Mouse (Mus musculus) CH12.LX (cell line): ENCODE measurements around the gene Pah.

Experiments used
- CTCF ChIP-seq, 2 experiments: IDR thresholded peaks in 1 of 2; conservative IDR thresholded peaks in 1 of 2; 2 replicates each; pipeline ENCODE4 v1.5.1; 2011 to 2012; ENCODE audit warnings: low read depth in 2 of 2, low read length in 2 of 2, improper control_type of control experiment in 1 of 2, inconsistent platforms in 1 of 2, mild to moderate bottlenecking in 1 of 2, moderate library complexity in 1 of 2
- ELF1 ChIP-seq: IDR thresholded peaks from 2 replicates; pipeline ENCODE4 v1.6.1; 2014; ENCODE audit warnings: low read depth, mild to moderate bottlenecking, inconsistent platforms, low read length, improper control_type of control experiment
- EP300 ChIP-seq: IDR thresholded peaks from 2 replicates; pipeline ENCODE4 v1.6.1; 2011; ENCODE audit warnings: low read length, improper control_type of control experiment
- KAT2A ChIP-seq: IDR thresholded peaks from 2 replicates; pipeline ENCODE4 v1.6.1; 2012; ENCODE audit warnings: low read length, improper control_type of control experiment, inconsistent platforms; ENCODE audit not compliant: insufficient replicate concordance
- MYC ChIP-seq: IDR thresholded peaks from 2 replicates; pipeline ENCODE4 v1.6.1; 2011; ENCODE audit warnings: low read depth, mild to moderate bottlenecking, improper control_type of control experiment, low read length
- POLR2A ChIP-seq: IDR thresholded peaks from 2 replicates; pipeline ENCODE4 v1.6.1; 2011; ENCODE audit warnings: low read depth, mild to moderate bottlenecking, improper control_type of control experiment, low read length
- POLR2AphosphoS2 ChIP-seq: IDR thresholded peaks from 2 replicates; pipeline ENCODE4 v1.6.1; 2011; ENCODE audit warnings: low read depth, low read length, improper control_type of control experiment
- ZKSCAN1 ChIP-seq: IDR thresholded peaks from 2 replicates; pipeline ENCODE4 v1.6.1; 2012; ENCODE audit warnings: low read depth, inconsistent platforms, low read length, improper control_type of control experiment, borderline replicate concordance

GRCm38 (mm10) chr10:87497056-87497455, 24.5 kb upstream of the Pah start:
- no peak for TF ChIP-seq CTCF (conservative IDR thresholded peaks at IDR 0.05 in 1 of 2, IDR thresholded peaks at IDR 0.05 in 1 of 2; ENCODE audit: low read depth in 2 of 2, low read length in 2 of 2)
- no peak for TF ChIP-seq ELF1
- TF ChIP-seq POLR2AphosphoS2 = no peak
- no peak for TF ChIP-seq EP300
- no peak for TF ChIP-seq ZKSCAN1
- no peak for TF ChIP-seq POLR2A
- no peak for TF ChIP-seq KAT2A
- no peak for TF ChIP-seq MYC
